Mouse (Mus musculus) heart, postnatal 25 days (tissue): Measurements from ENCODE around the gene Gm8994. TPM values are rescaled to one million over a fixed set of nuclear protein-coding genes. Genes with fewer than 3 reads are reported as not detected.

Source experiments
- DNase-seq: peaks from one replicate; pipeline ENCODE4 v3.0.0; 2022; ENCODE audit warnings: low spot score
- intact Hi-C: fragments of 180-260 bp; cut with DNase I; formaldehyde crosslinking; loops from one replicate; pipeline ENCODE4 v1.15.1; 2025
- total RNA-seq, 2 experiments: library from RNA; stranded (reverse); gene quantifications; 2 replicates each; pipeline ENCODE4 v1.2.3; 2021

The Gm8994 gene
- total RNA-seq, 2 experiments from 2014 or later = not detected

GRCm38 (mm10) chr6:136353399-136354184 lies 26.3 kb downstream of the Gm8994 start:
- no peak for DNase-seq
- intact Hi-C loops = loop anchor here (2.0 kb wide), 2 partner anchors 447 to 909 kb away; no protein-coding TSS in a partner anchor

GRCm38 (mm10) chr6:136358471-136358870 lies 31.1 kb downstream of the Gm8994 start:
- no peak for DNase-seq
- intact Hi-C loops = no loop called here

- intact Hi-C loops = no loop called here
- DNase-seq = no peak
Observed at GRCm38 (mm10) chr6:136363313-136363712, 36.0 kb downstream of the Gm8994 start.

- intact Hi-C loops = no loop called here
- no peak for DNase-seq
Observed at GRCm38 (mm10) chr6:136364008-136364407, 36.7 kb downstream of the Gm8994 start.

- no peak for DNase-seq
- intact Hi-C loops = no loop called here
Observed at GRCm38 (mm10) chr6:136364430-136365098, 37.2 kb downstream of the Gm8994 start.

- intact Hi-C loops = no loop called here
- no peak for DNase-seq
Observed at GRCm38 (mm10) chr6:136376097-136376496, 48.8 kb downstream of the Gm8994 start.

Other genes starting within 250 kb of the Gm8994 start
- gene Grin2b, start 154.0 kb upstream of the Gm8994 start, total RNA-seq = under 1 TPM; under 0.01 to 0.03 TPM
- gene E330021D16Rik, start 88.0 kb downstream of the Gm8994 start, total RNA-seq = not detected
- gene Atf7ip, start 178.6 kb downstream of the Gm8994 start, total RNA-seq = 10 to 100 TPM; 79.8 to 92.6 TPM